Mouse (Mus musculus): Measurements from ENCODE around the gene Klhdc9. TPM values are rescaled to one million over a fixed set of nuclear protein-coding genes. Genes with fewer than 3 reads are reported as not detected.

Gene Klhdc9
- polyA plus RNA-seq, 1 experiment from 2014 or later: 0.76 TPM

GRCm38 (mm10) chr1:171379935-171380599 lies 19.5 kb upstream of the Klhdc9 start:
- H3K27ac ChIP-seq (replicated peaks): no peak overlapping the region
- H3K4me2 ChIP-seq: peak overlapping the region; percentile 68
- H3K36me3 ChIP-seq: no peaks in the 10 kb centered on the region
- 3% methylated on average over 31 of the region's 31 CpGs for WGBS
- H3K4me3 ChIP-seq: peak overlapping the region; percentile 41
- no peaks in the 10 kb centered on the region for H3K9me3 ChIP-seq
- peaks cover 39% of the 10 kb centered on the region for H3K27me3 ChIP-seq (replicated peaks)
- ATAC-seq (ENCODE audit: extremely low read depth, insufficient number of reproducible peaks, low FRiP score, low TSS enrichment): no peak
- H3K4me1 ChIP-seq: peaks cover 18% of the 10 kb centered on the region
- H3K9ac ChIP-seq: peak overlapping the region; percentile 66

DNA sequence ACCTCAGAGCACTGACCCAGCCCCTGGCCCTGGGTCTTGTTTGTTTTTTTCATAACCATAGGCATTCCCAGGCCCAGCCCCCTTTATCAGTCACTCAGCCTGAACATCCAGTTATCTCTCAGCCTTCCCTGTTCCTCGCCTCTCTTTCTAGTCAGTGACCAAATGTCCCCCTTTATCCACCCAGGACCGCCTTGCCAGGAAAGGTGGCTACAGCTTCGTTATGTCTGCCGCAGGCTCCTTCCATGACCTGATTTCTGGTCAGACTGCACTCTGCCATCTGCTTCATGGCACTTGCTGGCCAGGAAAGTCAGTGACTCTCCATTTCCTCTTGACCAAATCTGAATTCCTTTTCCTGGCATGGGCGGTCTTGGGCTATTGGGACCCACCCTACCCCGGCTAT lies 17.7 kb upstream of the Klhdc9 start:
- no peak overlapping the region for H3K27ac ChIP-seq (replicated peaks)
- H3K27me3 ChIP-seq (replicated peaks): peaks cover 31% of the 10 kb centered on the region
- no peak for ATAC-seq (ENCODE audit: extremely low read depth, insufficient number of reproducible peaks, low FRiP score, low TSS enrichment)
- H3K4me3 ChIP-seq: no peak overlapping the region
- peaks cover 26% of the 10 kb centered on the region for H3K4me1 ChIP-seq
- H3K9ac ChIP-seq: no peak overlapping the region
- WGBS: 62% methylated on average over 6 of the region's 6 CpGs
- no peaks in the 10 kb centered on the region for H3K36me3 ChIP-seq
- no peak overlapping the region for H3K4me2 ChIP-seq
- no peaks in the 10 kb centered on the region for H3K9me3 ChIP-seq

- Histone ChIP-seq H3K36me3 (no peaks in the 10 kb centered on the region), H3K4me1 (peaks cover 26% of the 10 kb centered on the region), H3K27me3 (replicated peaks) (peaks cover 36% of the 10 kb centered on the region), H3K4me3 (no peak overlapping the region), H3K9me3 (no peaks in the 10 kb centered on the region), H3K27ac (replicated peaks) (no peak overlapping the region), H3K9ac (no peak overlapping the region), H3K4me2 (no peak overlapping the region)
- 39% methylated on average over 9 of the region's 9 CpGs for WGBS
- no peak for ATAC-seq (ENCODE audit: extremely low read depth, insufficient number of reproducible peaks, low FRiP score, low TSS enrichment)
Observed at GRCm38 (mm10) chr1:171375646-171376097, 15.1 kb upstream of the Klhdc9 start.

DNA sequence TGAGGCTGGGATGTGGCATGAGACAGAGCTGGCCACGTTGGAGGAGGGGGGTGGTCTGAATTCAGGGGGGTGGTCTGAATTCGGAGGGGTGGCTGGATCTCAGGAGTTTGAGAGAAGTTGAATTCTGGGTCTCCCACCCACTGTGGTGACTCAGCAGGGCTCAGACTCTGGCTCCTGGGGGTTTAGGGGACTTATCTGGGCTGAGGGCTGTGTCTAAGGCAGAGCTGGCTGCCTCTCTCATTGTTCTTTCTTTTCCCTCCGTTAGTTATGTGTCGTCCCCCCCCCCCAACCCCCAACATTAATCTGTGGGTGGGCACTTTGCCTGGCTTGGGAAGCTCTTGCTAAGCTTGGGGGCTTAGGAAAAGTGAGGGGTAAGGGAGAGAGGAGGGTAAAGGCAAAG lies 13.3 kb upstream of the Klhdc9 start:
- no peak; the same call in 1 of the 2 replicates for ATAC-seq (ENCODE audit: extremely low read depth, insufficient number of reproducible peaks, low FRiP score, low TSS enrichment)
- Histone ChIP-seq H3K9ac (no peak overlapping the region), H3K27ac (replicated peaks) (no peak overlapping the region), H3K9me3 (no peaks in the 10 kb centered on the region), H3K4me1 (peaks cover 14% of the 10 kb centered on the region), H3K4me3 (no peak overlapping the region), H3K36me3 (no peaks in the 10 kb centered on the region), H3K27me3 (replicated peaks) (peaks cover 35% of the 10 kb centered on the region; the same call in 1 of the 2 replicates), H3K4me2 (no peak overlapping the region; the same call in 1 of the 2 replicates)
- 8% methylated on average over 4 of the region's 4 CpGs for WGBS

DNA sequence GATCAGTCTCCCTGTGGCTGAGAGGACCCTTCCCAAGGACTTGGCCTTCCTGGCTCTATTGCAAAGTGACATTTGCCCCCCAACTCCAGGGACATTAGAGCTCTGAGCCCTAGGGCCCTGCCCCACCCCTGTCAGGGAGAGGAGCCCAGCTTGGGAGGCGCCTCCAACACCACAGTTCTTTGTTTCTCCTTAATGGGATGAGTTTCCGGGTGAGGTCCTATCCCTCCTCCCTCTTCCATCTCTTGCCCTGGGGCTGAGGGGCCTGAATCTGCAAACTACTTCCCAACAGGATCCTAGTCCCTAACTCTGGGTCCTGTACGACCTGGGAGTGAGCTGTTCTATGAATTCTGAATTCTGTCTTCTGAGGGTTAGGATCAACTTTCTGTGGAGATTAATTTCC lies 12.3 kb upstream of the Klhdc9 start:
- Histone ChIP-seq H3K9me3 (no peaks in the 10 kb centered on the region), H3K4me3 (no peak overlapping the region), H3K4me2 (no peak overlapping the region), H3K36me3 (no peaks in the 10 kb centered on the region), H3K27me3 (replicated peaks) (peaks cover 35% of the 10 kb centered on the region; the same call in 1 of the 2 replicates), H3K4me1 (peaks cover 14% of the 10 kb centered on the region), H3K27ac (replicated peaks) (no peak overlapping the region), H3K9ac (no peak overlapping the region)
- WGBS: 57% methylated on average over 3 of the region's 3 CpGs
- no peak for ATAC-seq (ENCODE audit: extremely low read depth, insufficient number of reproducible peaks, low FRiP score, low TSS enrichment)

GRCm38 (mm10) chr1:171369845-171370556 lies 9.4 kb upstream of the Klhdc9 start, which contains the start of gene Nectin4:
Gene Nectin4 (plus strand): TSS chr1:171370099.
- Histone ChIP-seq H3K36me3 (no peaks in the 10 kb centered on the region), H3K9me3 (no peaks in the 10 kb centered on the region), H3K27me3 (replicated peaks) (peaks cover 35% of the 10 kb centered on the region; the same call in 1 of the 2 replicates), H3K4me3 (no peak within 1 kb of the TSS), H3K27ac (replicated peaks) (no peak within 1 kb of the TSS), H3K4me2 (no peak within 1 kb of the TSS), H3K4me1 (peaks cover 8% of the 10 kb centered on the region), H3K9ac (0 out of 2 replicates have a peak within 1 kb of the TSS, but pooled peaks have one; percentile 12)
- ATAC-seq (ENCODE audit: extremely low read depth, insufficient number of reproducible peaks, low FRiP score, low TSS enrichment): no peak
- 37% methylated on average over 20 of the region's 20 CpGs for WGBS

GRCm38 (mm10) chr1:171365934-171366333 lies 5.3 kb upstream of the Klhdc9 start:
- no peak overlapping the region for H3K27ac ChIP-seq (replicated peaks)
- no peak overlapping the region for H3K4me3 ChIP-seq
- H3K9ac ChIP-seq: no peak overlapping the region
- WGBS: 66% methylated on average over 7 of the region's 7 CpGs
- no peaks in the 10 kb centered on the region for H3K36me3 ChIP-seq
- no peak for ATAC-seq (ENCODE audit: extremely low read depth, insufficient number of reproducible peaks, low FRiP score, low TSS enrichment)
- H3K27me3 ChIP-seq (replicated peaks): peaks cover 15% of the 10 kb centered on the region; the same call in 1 of the 2 replicates
- H3K4me1 ChIP-seq: peaks cover 6% of the 10 kb centered on the region
- no peaks in the 10 kb centered on the region for H3K9me3 ChIP-seq
- no peak overlapping the region for H3K4me2 ChIP-seq

GRCm38 (mm10) chr1:171361106-171362103 lies 807 bp upstream of the Klhdc9 start:
- no peak for ATAC-seq (ENCODE audit: extremely low read depth, insufficient number of reproducible peaks, low FRiP score, low TSS enrichment)
- Histone ChIP-seq H3K27ac (replicated peaks) (peak overlapping the region; percentile 55; the same call in 1 of the 2 replicates), H3K9ac (peak overlapping the region; percentile 82), H3K4me2 (peak overlapping the region; percentile 84), H3K4me1 (peaks cover 14% of the 10 kb centered on the region), H3K27me3 (replicated peaks) (no peaks in the 10 kb centered on the region), H3K36me3 (peaks cover 32% of the 10 kb centered on the region), H3K4me3 (peak overlapping the region; percentile 65), H3K9me3 (0 out of 2 replicates have a peak, but pooled peaks cover 3% of the 10 kb centered on the region)
- WGBS: 27% methylated on average over 16 of the region's 16 CpGs

DNA sequence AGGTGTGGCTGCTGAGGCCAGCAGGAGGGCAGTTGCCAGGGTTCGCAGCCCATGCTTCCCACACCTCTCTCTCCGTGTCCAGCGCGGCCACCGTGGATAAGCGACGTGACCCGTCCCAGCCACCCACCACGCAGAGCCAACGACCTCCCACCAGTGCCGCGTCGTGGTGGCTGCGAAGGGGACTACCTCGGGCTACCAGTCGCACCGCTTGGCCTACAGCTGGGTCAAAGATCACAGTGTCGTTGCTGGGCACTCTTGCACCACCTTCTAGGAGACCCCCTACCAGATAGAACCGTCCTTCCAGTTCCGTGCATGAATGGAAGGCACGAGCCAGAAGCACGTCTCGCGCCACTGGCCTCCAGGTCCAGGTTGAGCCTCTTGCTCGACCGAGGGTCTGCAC lies 345 bp downstream of the Klhdc9 start:
- peak overlapping the region; percentile 65 for H3K4me3 ChIP-seq
- ATAC-seq (ENCODE audit: extremely low read depth, insufficient number of reproducible peaks, low FRiP score, low TSS enrichment): no peak; the same call in 1 of the 2 replicates

GRCm38 (mm10) chr1:171358421-171358820 lies 2.2 kb downstream of the Klhdc9 start:
- H3K4me1 ChIP-seq: peaks cover 14% of the 10 kb centered on the region
- ATAC-seq (ENCODE audit: extremely low read depth, insufficient number of reproducible peaks, low FRiP score, low TSS enrichment): no peak
- H3K27me3 ChIP-seq (replicated peaks): no peaks in the 10 kb centered on the region
- H3K9ac ChIP-seq: no peak overlapping the region
- WGBS: 78% methylated on average over 4 of the region's 4 CpGs
- peaks cover 34% of the 10 kb centered on the region for H3K36me3 ChIP-seq
- no peak overlapping the region for H3K4me3 ChIP-seq
- H3K9me3 ChIP-seq: 0 out of 2 replicates have a peak, but pooled peaks cover 3% of the 10 kb centered on the region
- no peak overlapping the region for H3K4me2 ChIP-seq
- no peak overlapping the region for H3K27ac ChIP-seq (replicated peaks)

More for the DNA sequence above, 345 bp downstream of the Klhdc9 start:
- Histone ChIP-seq H3K36me3 (peaks cover 34% of the 10 kb centered on the region), H3K9ac (peak overlapping the region; percentile 82), H3K27me3 (replicated peaks) (no peaks in the 10 kb centered on the region), H3K4me1 (peaks cover 14% of the 10 kb centered on the region), H3K4me2 (peak overlapping the region; percentile 84), H3K27ac (replicated peaks) (0 out of 2 replicates have a peak overlapping the region, but pooled peaks have one; percentile 12), H3K9me3 (0 out of 2 replicates have a peak, but pooled peaks cover 3% of the 10 kb centered on the region)
- 5% methylated on average over 26 of the region's 26 CpGs for WGBS

Measured in heart, embryonic 13.5 days (tissue).